Mouse (Mus musculus) intestine, postnatal 0 days (tissue): ENCODE results near the gene Larp1. TPM values are rescaled to one million over a fixed set of nuclear protein-coding genes. Genes with fewer than 3 reads are reported as not detected.

Source experiments
- ATAC-seq: fragments of 200-750 bp; cut with Nextera tagmentation; 2 replicates; pipeline ENCODE4 v1.8.0; 2017; ENCODE audit warnings: mild to moderate bottlenecking, moderate TSS enrichment, moderate library complexity
- H3K27ac ChIP-seq: fragments of 300-500 bp; sonication (generic); 2 replicates; pipeline ENCODE4 v1.5.1; 2014; ENCODE audit warnings: mild to moderate bottlenecking, low read depth, low read length, moderate library complexity
- H3K27me3 ChIP-seq: fragments of 300-500 bp; sonication (generic); replicated peaks from 2 replicates; pipeline ENCODE4 v1.6.1; 2014; ENCODE audit warnings: low read length, mixed read lengths; ENCODE audit not compliant: control insufficient read depth, insufficient read depth
- H3K36me3 ChIP-seq: fragments of 300-500 bp; sonication (generic); 2 replicates; pipeline ENCODE4 v1.6.1; 2014; ENCODE audit warnings: mild to moderate bottlenecking, moderate library complexity; ENCODE audit not compliant: control insufficient read depth, insufficient read depth
- H3K4me1 ChIP-seq: fragments of 300-500 bp; sonication (generic); replicated peaks from 2 replicates; pipeline ENCODE4 v1.6.1; 2014; ENCODE audit warnings: antibody characterized with exemption, low read length, mixed read lengths; ENCODE audit not compliant: control insufficient read depth, insufficient read depth
- H3K4me2 ChIP-seq: fragments of 300-500 bp; sonication (generic); replicated peaks from 2 replicates; pipeline ENCODE4 v1.6.1; 2014; ENCODE audit warnings: low read depth, mild to moderate bottlenecking, moderate library complexity
- H3K4me3 ChIP-seq: fragments of 300-500 bp; sonication (generic); 2 replicates; pipeline ENCODE4 v1.5.1; 2014; ENCODE audit warnings: low read depth, low read length
- H3K9ac ChIP-seq: fragments of 300-500 bp; sonication (generic); 2 replicates; pipeline ENCODE4 v1.6.1; 2014; ENCODE audit warnings: mild to moderate bottlenecking, low read depth, low read length
- H3K9me3 ChIP-seq: fragments of 300-500 bp; sonication (generic); 2 replicates; pipeline ENCODE4 v1.6.1; 2016; ENCODE audit warnings: mixed run types; ENCODE audit not compliant: control insufficient read depth
- CTCF ChIP-seq: sonication (generic); IDR thresholded peaks from 2 replicates; pipeline ENCODE4 v1.5.1; 2016; ENCODE audit warnings: low read depth, mild to moderate bottlenecking, control low read depth, antibody characterized with exemption, moderate library complexity
- WGBS: fragments of 180-500 bp; shearing (Covaris S2); extraction: QIAGEN DNeasy Blood & Tissue Kit; methylation state at CpG from one replicate; pipeline ENCODE4 v1.1.7; 2014; 5-methylcytosine and 5-hydroxymethylcytosine counted together
- polyA plus RNA-seq: library from polyadenylated mRNA; unstranded; fragments of >200 nt; fragmentation: Nextera tagmentation; extraction: Ambion mirVana; gene quantifications from 2 replicates; pipeline ENCODE4 v1.2.1, GENCODE M21; 2015

Larp1 gene
- polyA plus RNA-seq, 1 experiment from 2014 or later: 9.6 TPM

DNA sequence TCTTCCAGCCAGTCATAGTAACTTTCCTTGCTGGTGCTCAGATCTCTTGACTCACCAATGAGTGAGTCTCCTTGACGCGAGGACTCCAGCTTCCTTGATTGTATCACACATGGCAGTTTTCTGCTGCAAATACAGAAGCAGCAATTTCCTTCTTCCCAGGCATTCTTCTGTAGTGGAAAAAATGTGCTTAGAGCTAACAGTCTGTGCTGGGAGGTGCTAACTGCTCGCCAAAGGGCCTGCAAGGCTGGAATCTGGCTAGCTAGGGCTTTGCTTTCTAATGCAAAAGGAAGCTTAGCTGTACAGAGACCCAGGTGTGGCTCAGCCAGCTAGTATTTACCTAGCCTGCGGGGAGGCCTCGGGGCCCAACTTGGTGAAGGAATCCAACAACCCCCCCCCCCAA, 38.3 kb upstream of the Larp1 start:
- no peaks in the 10 kb centered on the region for H3K27me3 ChIP-seq
- no peaks in the 10 kb centered on the region for H3K9me3 ChIP-seq
- no peak for ATAC-seq
- no peak overlapping the region for H3K4me3 ChIP-seq
- no peak overlapping the region for H3K4me2 ChIP-seq
- no peaks in the 10 kb centered on the region for H3K4me1 ChIP-seq
- no peaks in the 10 kb centered on the region for H3K36me3 ChIP-seq
- no peak for TF ChIP-seq CTCF
- H3K9ac ChIP-seq: no peak overlapping the region
- WGBS: 26% methylated on average over 5 of the region's 5 CpGs
- H3K27ac ChIP-seq: no peak overlapping the region

DNA sequence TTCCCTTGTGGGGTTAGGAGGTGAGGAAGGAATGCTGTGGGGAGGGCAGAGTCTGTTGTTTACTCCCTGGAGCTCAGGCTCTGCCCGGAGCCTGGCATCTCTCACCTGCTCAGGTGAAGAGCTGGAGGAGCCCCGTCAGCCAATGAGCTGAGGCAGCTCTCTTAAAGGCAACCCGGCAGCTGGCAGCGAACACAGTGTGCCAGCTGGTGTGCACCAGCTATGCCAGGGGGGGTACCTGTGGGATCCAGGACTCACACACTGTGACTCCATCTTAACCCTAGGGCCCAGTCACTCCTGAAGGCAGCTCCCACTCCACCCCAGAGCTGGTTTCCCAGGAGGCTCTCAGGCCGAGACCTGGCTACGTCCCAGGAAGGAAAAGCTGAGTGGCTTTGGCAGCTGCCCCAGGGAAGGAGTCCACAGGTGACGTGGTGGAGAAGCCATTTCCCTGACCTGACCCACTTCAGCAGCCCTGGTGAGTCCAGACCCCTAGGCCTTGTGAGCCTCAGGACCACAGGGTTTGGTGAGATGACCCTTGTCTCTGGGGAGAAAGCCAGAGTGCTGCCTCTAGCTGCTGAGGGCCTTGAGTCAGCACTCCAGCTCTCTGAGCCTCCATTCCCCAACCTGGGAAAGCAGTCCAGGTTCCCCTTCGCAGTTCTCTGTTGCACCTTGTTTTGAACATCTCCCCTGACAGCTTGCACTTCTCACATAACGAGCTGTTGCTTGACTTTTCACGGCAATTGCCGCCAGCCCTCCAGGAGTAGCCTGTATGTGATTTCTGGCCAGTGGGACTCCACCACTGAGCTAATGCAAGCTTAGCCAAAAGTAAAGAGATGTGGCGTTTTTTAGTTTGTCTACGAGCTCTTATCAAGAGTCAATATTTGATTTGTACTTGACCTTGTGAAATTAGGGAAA, 35.6 kb upstream of the Larp1 start:
- TF ChIP-seq CTCF: no peak
- Histone ChIP-seq H3K4me1 (no peaks in the 10 kb centered on the region), H3K36me3 (no peaks in the 10 kb centered on the region), H3K27me3 (no peaks in the 10 kb centered on the region), H3K9ac (no peak overlapping the region), H3K4me2 (no peak overlapping the region), H3K4me3 (no peak overlapping the region), H3K27ac (no peak overlapping the region), H3K9me3 (no peaks in the 10 kb centered on the region)
- peak; percentile 31; the same call in 1 of the 2 replicates for ATAC-seq
- 64% methylated on average over 13 of the region's 13 CpGs for WGBS

DNA sequence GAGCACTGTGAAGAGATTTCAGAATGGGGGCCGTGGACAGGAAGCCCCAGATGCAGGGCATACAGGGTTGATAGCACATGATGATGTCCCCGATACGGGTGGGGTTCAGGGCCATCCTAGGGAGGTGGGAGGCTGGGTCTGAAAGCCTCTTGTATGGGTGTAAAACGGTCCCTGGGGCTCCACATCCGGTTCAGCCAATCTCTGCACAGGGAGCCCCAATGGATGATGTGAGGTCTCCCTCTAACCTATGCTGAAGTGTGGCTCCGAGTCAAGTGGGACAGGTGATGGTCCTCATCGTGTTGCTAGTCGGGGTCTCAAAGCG, 35.0 kb upstream of the Larp1 start:
- Histone ChIP-seq H3K27me3 (no peaks in the 10 kb centered on the region), H3K27ac (no peak overlapping the region), H3K36me3 (no peaks in the 10 kb centered on the region), H3K4me2 (no peak overlapping the region), H3K4me1 (no peaks in the 10 kb centered on the region), H3K9ac (no peak overlapping the region), H3K4me3 (no peak overlapping the region), H3K9me3 (no peaks in the 10 kb centered on the region)
- no peak for ATAC-seq
- WGBS: 35% methylated on average over 9 of the region's 9 CpGs
- no peak for TF ChIP-seq CTCF

DNA sequence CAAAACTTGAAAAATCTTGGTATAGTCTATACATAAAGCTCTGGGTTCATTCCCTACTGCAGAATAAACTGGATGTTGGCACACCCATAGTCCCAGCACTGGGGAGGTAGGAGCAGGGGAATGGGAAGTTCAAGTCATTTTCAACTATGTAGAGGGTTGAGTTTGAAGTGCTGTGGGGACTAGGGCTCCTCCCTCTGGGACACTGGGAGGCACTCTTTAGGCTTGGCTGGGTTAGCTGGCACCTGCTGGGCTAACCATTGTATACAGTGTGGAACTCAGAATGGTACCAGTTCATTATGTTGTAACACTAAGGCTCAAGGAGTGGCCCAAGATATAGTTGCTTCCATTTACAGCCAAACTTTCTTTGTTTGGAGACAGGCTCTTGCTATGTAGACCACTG, 33.0 kb upstream of the Larp1 start:
- Histone ChIP-seq H3K9ac (no peak overlapping the region), H3K9me3 (no peaks in the 10 kb centered on the region), H3K27ac (no peak overlapping the region), H3K4me1 (no peaks in the 10 kb centered on the region), H3K4me3 (no peak overlapping the region), H3K27me3 (no peaks in the 10 kb centered on the region), H3K36me3 (no peaks in the 10 kb centered on the region), H3K4me2 (no peak overlapping the region)
- TF ChIP-seq CTCF: no peak
- no peak for ATAC-seq

- Histone ChIP-seq H3K4me1 (no peaks in the 10 kb centered on the region), H3K9ac (no peak overlapping the region), H3K9me3 (no peaks in the 10 kb centered on the region), H3K4me3 (no peak overlapping the region), H3K4me2 (no peak overlapping the region), H3K36me3 (no peaks in the 10 kb centered on the region), H3K27ac (no peak overlapping the region), H3K27me3 (no peaks in the 10 kb centered on the region)
- WGBS: 93% methylated on average over 1 of the region's 1 CpGs
- TF ChIP-seq CTCF: no peak
- ATAC-seq: no peak
Measured at GRCm38 (mm10) chr11:57977681-57978080, 31.2 kb upstream of the Larp1 start.

GRCm38 (mm10) chr11:57979621-57980020, 29.2 kb upstream of the Larp1 start:
- Histone ChIP-seq H3K9ac (no peak overlapping the region), H3K4me2 (no peak overlapping the region), H3K4me3 (no peak overlapping the region), H3K27ac (no peak overlapping the region), H3K9me3 (no peaks in the 10 kb centered on the region), H3K4me1 (0 out of 2 replicates have a peak, but pooled peaks cover 3% of the 10 kb centered on the region), H3K36me3 (no peaks in the 10 kb centered on the region), H3K27me3 (no peaks in the 10 kb centered on the region)
- TF ChIP-seq CTCF: no peak
- WGBS: 90% methylated on average over 6 of the region's 6 CpGs
- ATAC-seq: no peak
